ENCODE assay signal across 8 mouse cellular contexts in the genomic region with DNA sequence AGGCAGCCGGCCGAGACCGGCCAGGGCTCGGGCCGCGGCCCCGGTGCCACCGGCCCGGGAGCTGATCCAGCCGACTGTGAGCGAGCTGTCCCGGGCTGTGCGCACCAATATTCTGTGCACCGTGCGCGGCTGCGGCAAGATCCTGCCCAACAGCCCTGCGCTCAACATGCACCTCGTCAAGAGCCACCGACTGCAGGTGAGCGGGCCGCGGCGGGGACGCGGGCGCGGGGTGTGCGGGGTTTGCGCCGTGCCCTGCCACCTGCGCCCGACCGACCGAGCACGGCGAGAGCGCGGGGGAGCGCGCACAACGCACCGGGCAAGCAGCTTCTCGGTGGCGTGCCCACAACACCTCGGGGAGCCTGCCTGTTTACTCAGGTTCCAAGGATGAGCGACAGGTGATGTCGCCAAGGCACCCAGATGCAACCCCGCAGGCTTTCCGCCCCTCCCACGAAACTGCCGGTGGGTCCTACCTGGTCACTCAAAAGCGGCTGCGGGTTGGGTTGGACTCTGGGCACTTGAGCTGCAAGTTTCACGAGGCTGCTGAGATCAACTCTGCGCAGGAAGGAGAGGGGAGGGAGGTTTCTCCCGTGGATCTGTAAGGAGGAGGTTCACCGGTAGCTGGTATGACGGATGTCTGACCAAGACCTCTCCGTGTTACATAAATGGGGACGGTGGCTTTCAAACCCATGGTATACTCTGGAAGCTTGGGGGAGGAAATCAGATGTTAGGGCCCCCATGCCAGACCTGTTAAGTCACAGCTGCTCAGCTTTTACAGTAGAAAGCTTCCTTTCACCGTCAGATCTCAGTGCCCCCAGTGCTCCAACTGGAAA. TPM values are rescaled to one million over a fixed set of nuclear protein-coding genes. Genes with fewer than 3 reads are reported as not detected.
DNase-seq lines count a peak whose midpoint lies in the region; ATAC-seq and TF ChIP-seq lines count a peak whose summit lies in the region.

No protein-coding gene starts in this region.

- no peak for TF ChIP-seq POLR2A in testis, adult 2 months (IDR thresholded peaks at IDR 0.05; ENCODE audit: control insufficient read depth, low read depth, low read length)

- peak; percentile 6 for ATAC-seq in granulocyte monocyte progenitor cell, adult 5-6 weeks (replicated peaks; ENCODE audit: poor library complexity, severe bottlenecking)
- peak; percentile 56 for ATAC-seq in liver, embryonic 15.5 days (ENCODE audit: insufficient read depth)

- peak overlapping the region; percentile 88 for H3K9ac ChIP-seq in liver, embryonic 15.5 days

- peaks cover 53% of the 10 kb centered on the region for H3K4me1 ChIP-seq in liver, embryonic 15.5 days (replicated peaks)
- peaks cover 16% of the 10 kb centered on the region for H3K4me1 ChIP-seq in testis, adult 2 months (ENCODE audit: control insufficient read depth, insufficient read depth, low read length)

- WGBS in liver, embryonic 15.5 days (ENCODE audit: insufficient replicate concordance), result under 1% methylated on average over 62 of the region's 62 CpGs

- peaks cover 18% of the 10 kb centered on the region for H3K36me3 ChIP-seq in liver, embryonic 15.5 days (replicated peaks)
- H3K36me3 ChIP-seq in testis, adult 2 months (ENCODE audit: control insufficient read depth, insufficient read depth, low read length), result no peaks in the 10 kb centered on the region

- H3K4me3 ChIP-seq in liver, embryonic 15.5 days (replicated peaks), result peak overlapping the region; percentile 97
- H3K4me3 ChIP-seq in testis, adult 2 months (ENCODE audit: control insufficient read depth, low read depth, low read length), result peak overlapping the region; percentile 94

- peak; percentile 29 for DNase-seq in layer of hippocampus, adult 11-12 months (ENCODE audit: low spot score)
- no peak for DNase-seq in layer of hippocampus, adult 8-10 months (ENCODE audit: low spot score in 2 of 2)
- peak; percentile 45 to 50 for DNase-seq in cerebellum, postnatal 36 days
- peak; percentile 47 for DNase-seq in kidney, adult 18-20 months
- DNase-seq in natural killer cell, adult 2 months (ENCODE audit: low spot score in 2 of 2), result peak; percentile 17 to 26

- H3K27me3 ChIP-seq in liver, embryonic 15.5 days, result no peaks in the 10 kb centered on the region
- H3K27me3 ChIP-seq in testis, adult 2 months (ENCODE audit: control insufficient read depth, insufficient read depth, low read length), result no peaks in the 10 kb centered on the region

- H3K27ac ChIP-seq in liver, embryonic 15.5 days (replicated peaks), result 0 out of 2 replicates have a peak overlapping the region, but pooled peaks have one; percentile 38
- H3K27ac ChIP-seq in testis, adult 2 months (ENCODE audit: control insufficient read depth, insufficient read depth, low read depth, low read length), result peak overlapping the region; percentile 54

- no peak for TF ChIP-seq CTCF in testis, adult 2 months (IDR thresholded peaks at IDR 0.05; ENCODE audit: control insufficient read depth, insufficient read depth, insufficient replicate concordance, low read depth, low read length)

- H3K4me2 ChIP-seq in liver, embryonic 15.5 days, result peak overlapping the region; percentile 97

- no peaks in the 10 kb centered on the region for H3K9me3 ChIP-seq in liver, embryonic 15.5 days (replicated peaks)

RNA-seq across cellular contexts. Expression of a gene that starts 0.6 kb away (rescaled TPM):
- 10 to 100 TPM; 44.4 to 47.7 (median 45.2) TPM for total RNA-seq in layer of hippocampus, adult 8-10 months (2022)
- 9.8 and 10.8 TPM in 2 replicates for total RNA-seq in granulocyte monocyte progenitor cell, adult 5-6 weeks (2014; fragmentation: Nextera tagmentation)
- total RNA-seq in granulocyte monocyte progenitor cell, adult 5-6 weeks (2017), result 10.6 and 15.1 TPM in 2 replicates
- 3.6 and 3.7 TPM in 2 replicates for polyA plus RNA-seq in liver, embryonic 15.5 days (2015; fragmentation: Nextera tagmentation; extraction: Ambion mirVana)
- 35.2 and 37.7 TPM in 2 replicates for polyA plus RNA-seq in testis, adult 2 months (2012; rRNA removed)

RNA-seq across cellular contexts. Expression of a gene that starts 22.2 kb away (rescaled TPM):
- 1 to 10 TPM; 1.1 to 1.9 (median 1.6) TPM for total RNA-seq in layer of hippocampus, adult 8-10 months (2022)
- 22.0 and 38.4 TPM in 2 replicates for total RNA-seq in granulocyte monocyte progenitor cell, adult 5-6 weeks (2014; fragmentation: Nextera tagmentation)
- total RNA-seq in granulocyte monocyte progenitor cell, adult 5-6 weeks (2017), result 33.9 and 43.1 TPM in 2 replicates
- 24.8 and 24.9 TPM in 2 replicates for polyA plus RNA-seq in liver, embryonic 15.5 days (2015; fragmentation: Nextera tagmentation; extraction: Ambion mirVana)
- 141 TPM in 2 replicates for polyA plus RNA-seq in testis, adult 2 months (2012; rRNA removed)

RNA-seq across cellular contexts. Expression of a gene that starts 22.5 kb away (rescaled TPM):
- total RNA-seq in layer of hippocampus, adult 8-10 months (2022), result 10 to 100 TPM; 11.8 to 13.6 (median 13.1) TPM
- total RNA-seq in granulocyte monocyte progenitor cell, adult 5-6 weeks (2014; fragmentation: Nextera tagmentation), result 35.6 and 51.4 TPM in 2 replicates
- total RNA-seq in granulocyte monocyte progenitor cell, adult 5-6 weeks (2017), result 50.7 and 58.2 TPM in 2 replicates
- polyA plus RNA-seq in liver, embryonic 15.5 days (2015; fragmentation: Nextera tagmentation; extraction: Ambion mirVana), result 50.8 and 56.7 TPM in 2 replicates
- 12.0 and 12.8 TPM in 2 replicates for polyA plus RNA-seq in testis, adult 2 months (2012; rRNA removed)

RNA-seq across cellular contexts. Expression of a gene that starts 35.0 kb away (rescaled TPM):
- 10 to 100 TPM in 1 of 4 experiments, 1 to 10 TPM in 3; 7.3 to 10.6 (median 8.6) TPM for total RNA-seq in layer of hippocampus, adult 8-10 months (2022)
- total RNA-seq in granulocyte monocyte progenitor cell, adult 5-6 weeks (2014; fragmentation: Nextera tagmentation), result not detected in 2 replicates
- total RNA-seq in granulocyte monocyte progenitor cell, adult 5-6 weeks (2017), result 0.82 TPM in 1 of 2 replicates, not detected in the other
- 0.48 and 0.51 TPM in 2 replicates for polyA plus RNA-seq in liver, embryonic 15.5 days (2015; fragmentation: Nextera tagmentation; extraction: Ambion mirVana)
- 176 and 190 TPM in 2 replicates for polyA plus RNA-seq in testis, adult 2 months (2012; rRNA removed)

RNA-seq across cellular contexts. Expression of a gene that starts 49.6 kb away (rescaled TPM):
- total RNA-seq in layer of hippocampus, adult 8-10 months (2022), result 10 to 100 TPM; 46.0 to 53.2 (median 48.7) TPM
- total RNA-seq in granulocyte monocyte progenitor cell, adult 5-6 weeks (2014; fragmentation: Nextera tagmentation), result 56.4 and 61.5 TPM in 2 replicates
- total RNA-seq in granulocyte monocyte progenitor cell, adult 5-6 weeks (2017), result 80.8 and 104 TPM in 2 replicates
- 85.5 and 94.5 TPM in 2 replicates for polyA plus RNA-seq in liver, embryonic 15.5 days (2015; fragmentation: Nextera tagmentation; extraction: Ambion mirVana)
- polyA plus RNA-seq in testis, adult 2 months (2012; rRNA removed), result 7.3 and 7.6 TPM in 2 replicates

Comparison
In these comparisons a context has a peak if more than half of its experiments do, and no peak if none do; other contexts are left out.
1. DNase-seq: peak in layer of hippocampus, adult 11-12 months (single experiment), cerebellum, postnatal 36 days (2 of 2), kidney, adult 18-20 months (single experiment) and natural killer cell, adult 2 months (2 of 2); none in layer of hippocampus, adult 8-10 months (0 of 2).
2. RNA of a gene that starts 22.2 kb away (total RNA-seq): 22.0 to 43.1 TPM in granulocyte monocyte progenitor cell, adult 5-6 weeks; 1.1 to 1.9 TPM in layer of hippocampus, adult 8-10 months; every median in the first group is over 4 times any median in the second.